Mouse (Mus musculus) monocyte, adult 59 days (primary cell): ENCODE data around the gene Irf5. TPM values are rescaled to one million over a fixed set of nuclear protein-coding genes. Genes with fewer than 3 reads are reported as not detected.

ENCODE experiments used
- total RNA-seq, 2 experiments: library from RNA; stranded (reverse); gene quantifications; one replicate each; pipeline ENCODE4 v1.2.4; 2023

Gene Irf5
- total RNA-seq: 100 to 1,000 TPM; 502 to 515 TPM

GRCm38 (mm10) chr6:29526281-29527251 lies at the start of gene Irf5:
Gene Irf5 (plus strand): TSS chr6:29526625.

GRCm38 (mm10) chr6:29507447-29508309 lies 18.7 kb upstream of the Irf5 start, which contains the start of gene Kcp:
Gene Kcp (minus strand): TSS chr6:29507952.

Other genes starting within 250 kb of the Irf5 start
- gene Fam71f2, start 247.0 kb upstream of the Irf5 start, total RNA-seq: 1 to 10 TPM; 1.1 to 1.2 TPM
- gene Fam71f1, start 207.5 kb upstream of the Irf5 start, total RNA-seq: not detected
- 10 to 100 TPM; 60.9 to 61.2 TPM for gene Calu, start 178.6 kb upstream of the Irf5 start, total RNA-seq
- gene Opn1sw, start 138.2 kb upstream of the Irf5 start, total RNA-seq: not detected
- not detected for gene Ccdc136, start 130.3 kb upstream of the Irf5 start, total RNA-seq
- under 1 TPM; 0.09 to 0.29 TPM for gene Flnc, start 93.4 kb upstream of the Irf5 start, total RNA-seq
- gene Atp6v1f, start 58.9 kb upstream of the Irf5 start, total RNA-seq: 100 to 1,000 TPM; 201 to 203 TPM
- gene Atp6v1fnb, start 55.2 kb upstream of the Irf5 start, total RNA-seq: 1 to 10 TPM; 2.5 to 3.1 TPM
- 1 to 10 TPM in 1 of 2 experiments, not detected in 1; 1.1 TPM for gene Kcp, start 18.7 kb upstream of the Irf5 start, total RNA-seq
- gene Tnpo3, start 83.3 kb downstream of the Irf5 start, total RNA-seq: 10 to 100 TPM; 56.1 to 66.9 TPM
- gene Tspan33, start 167.6 kb downstream of the Irf5 start, total RNA-seq: 10 to 100 TPM; 14.9 to 17.1 TPM
- 1 to 10 TPM; 1.8 to 2.3 TPM for gene Smo, start 208.9 kb downstream of the Irf5 start, total RNA-seq
- gene Ahcyl2, start 241.4 kb downstream of the Irf5 start, total RNA-seq: 10 to 100 TPM; 75.7 to 85.4 TPM